ENCODE assay signal across 9 mouse cellular contexts in genomic region chr17:85621505-85622310, GRCm38 (mm10). TPM values are rescaled to one million over a fixed set of nuclear protein-coding genes. Genes with fewer than 3 reads are reported as not detected.
DNase-seq lines count a peak whose midpoint lies in the region; ATAC-seq and TF ChIP-seq lines count a peak whose summit lies in the region.
"Had no signal": no experiment of that assay in that cellular context is flagged by ENCODE, and none has a peak within 500 bp of the region (broad histone marks: within the 10 kb centered on the region; RNA-seq: fewer than 3 reads in every experiment).

No protein-coding gene starts in this region.

- H3K4me3 ChIP-seq in ES-Bruce4 (ENCODE audit: low read depth, low read length), result peak overlapping the region; percentile 49

- H3K27me3 ChIP-seq in ES-Bruce4 (ENCODE audit: control insufficient read depth, insufficient read depth, low read length, poor library complexity, severe bottlenecking), result peaks cover 53% of the 10 kb centered on the region

- TF ChIP-seq CTCF in ES-Bruce4 (IDR thresholded peaks at IDR 0.05; ENCODE audit: low read depth, low read length), result no peak

- peak; percentile 64 for DNase-seq in embryo, embryonic 10.5 days (ENCODE audit: low spot score)
- DNase-seq in embryo, embryonic 10 days (ENCODE audit: low spot score), result no peak
- no peak for DNase-seq in spleen, postnatal 14 days (ENCODE audit: low spot score in 2 of 2)
- no peak for DNase-seq in layer of hippocampus, postnatal 25 days (ENCODE audit: extremely low spot score in 1 of 2, low spot score in 1 of 2)
- no peak for DNase-seq in adrenal gland, postnatal 14 days
- DNase-seq: kidney, adult 2 months had no signal

- no peaks in the 10 kb centered on the region for H3K4me1 ChIP-seq in ES-Bruce4 (ENCODE audit: control insufficient read depth, insufficient read depth, low read length)

- no peak for TF ChIP-seq EP300 in ES-Bruce4 (IDR thresholded peaks at IDR 0.05; ENCODE audit: insufficient read depth, low read depth, low read length)

- H3K9ac ChIP-seq in ES-Bruce4 (ENCODE audit: low read depth, poor library complexity, severe bottlenecking), result no peak overlapping the region

- peak; percentile 22; the same call in 1 of the 2 replicates for ATAC-seq in granulocyte monocyte progenitor cell, adult 5-6 weeks (replicated peaks; ENCODE audit: poor library complexity, severe bottlenecking)
- ATAC-seq in megakaryocyte progenitor cell, adult 5-6 weeks (replicated peaks; ENCODE audit: poor library complexity), result peak; percentile 16; the same call in 1 of the 2 replicates

- H3K9me3 ChIP-seq in ES-Bruce4 (replicated peaks; ENCODE audit: control insufficient read depth, insufficient read depth, low read length, poor library complexity, severe bottlenecking), result no peaks in the 10 kb centered on the region

- no peak overlapping the region for H3K27ac ChIP-seq in ES-Bruce4 (ENCODE audit: insufficient read depth, low read length)

- TF ChIP-seq POLR2A in ES-Bruce4 (IDR thresholded peaks at IDR 0.05; ENCODE audit: insufficient read depth, low read length), result no peak

- no peaks in the 10 kb centered on the region for H3K36me3 ChIP-seq in ES-Bruce4 (ENCODE audit: control insufficient read depth, insufficient read depth, low read length, poor library complexity, severe bottlenecking)

RNA-seq across cellular contexts. Expression of gene Six3, which starts 8.3 kb away (rescaled TPM):
- 0.26 TPM in 1 of 2 replicates, not detected in the other for polyA plus RNA-seq in ES-Bruce4 (2011; ENCODE audit: insufficient read depth, insufficient read length, low read depth, missing spikeins)
- total RNA-seq in granulocyte monocyte progenitor cell, adult 5-6 weeks (2014; fragmentation: Nextera tagmentation), result not detected in 2 replicates
- not detected in 2 replicates for total RNA-seq in granulocyte monocyte progenitor cell, adult 5-6 weeks (2017)
- not detected in 2 replicates for total RNA-seq in megakaryocyte progenitor cell, adult 5-6 weeks (2015)
- not detected in 2 replicates for total RNA-seq in megakaryocyte progenitor cell, adult 5-6 weeks (2017)
- total RNA-seq in layer of hippocampus, postnatal 25 days (2021), result under 1 TPM in 1 of 2 experiments, not detected in 1; 0.25 TPM
- not detected in 2 replicates for total RNA-seq in adrenal gland, postnatal 14 days (2021)
- polyA plus RNA-seq: kidney, adult 2 months had no signal
